Mouse (Mus musculus) spleen, embryonic (tissue): ENCODE results near the gene Il4i1.

ENCODE experiments used
- CTCF ChIA-PET: fragments of 350-600 bp; sonication (Branson Sonifier 250); formaldehyde crosslinking; loops from one replicate; lab custom pipeline; 2022; lab: Charles Lee

Gene Il4i1

GRCm38 (mm10) chr7:44818751-44819235 lies 2.6 kb downstream of the Il4i1 start:
- CTCF ChIA-PET, result interaction anchor here (0.8 kb wide), 1 partner anchor 31 kb away, joined by 3 read pairs; no protein-coding TSS in a partner anchor

GRCm38 (mm10) chr7:44819391-44819790 lies 3.2 kb downstream of the Il4i1 start:
- CTCF ChIA-PET, result interaction anchor here (0.8 kb wide), 1 partner anchor 30 kb away, joined by 3 read pairs; no protein-coding TSS in a partner anchor

GRCm38 (mm10) chr7:44819863-44820262 lies 3.7 kb downstream of the Il4i1 start:
- CTCF ChIA-PET, result no interaction called here

GRCm38 (mm10) chr7:44820525-44820924 lies 4.3 kb downstream of the Il4i1 start:
- CTCF ChIA-PET, result no interaction called here

- CTCF ChIA-PET, result no interaction called here
Observed at GRCm38 (mm10) chr7:44821666-44822448, 5.7 kb downstream of the Il4i1 start.

- CTCF ChIA-PET, result interaction anchor here (0.6 to 1.1 kb wide), 4 partner anchors 15 to 198 kb away, joined by 3 to 11 read pairs (median 4); no protein-coding TSS in a partner anchor
Observed at GRCm38 (mm10) chr7:44823409-44823808, 7.2 kb downstream of the Il4i1 start.

- CTCF ChIA-PET, result interaction anchor here (0.6 to 1.3 kb wide), 3 partner anchors 39 to 100 kb away, joined by 3 to 7 read pairs (median 3); no protein-coding TSS in a partner anchor
Observed at GRCm38 (mm10) chr7:44824872-44825271, 8.7 kb downstream of the Il4i1 start.

- CTCF ChIA-PET, result interaction anchor here (0.6 to 1.4 kb wide), 3 partner anchors 23 to 134 kb away, joined by 3 read pairs; no protein-coding TSS in a partner anchor
Observed at GRCm38 (mm10) chr7:44826771-44827170, 10.6 kb downstream of the Il4i1 start.

- CTCF ChIA-PET, result interaction anchor here (0.8 kb wide), 1 partner anchor 124 kb away, joined by 3 read pairs; no protein-coding TSS in a partner anchor
Observed at GRCm38 (mm10) chr7:44828706-44829105, 12.5 kb downstream of the Il4i1 start.

- CTCF ChIA-PET, result no interaction called here
Observed at GRCm38 (mm10) chr7:44832763-44833162, 16.6 kb downstream of the Il4i1 start.

- CTCF ChIA-PET, result no interaction called here
Observed at GRCm38 (mm10) chr7:44835373-44836015, 19.3 kb downstream of the Il4i1 start.

GRCm38 (mm10) chr7:44836016-44836404 lies 19.8 kb downstream of the Il4i1 start:
- CTCF ChIA-PET, result interaction anchor here (0.7 kb wide), 1 partner anchor 11 kb away, joined by 3 read pairs; no protein-coding TSS in a partner anchor

- CTCF ChIA-PET, result interaction anchor here (0.7 kb wide), 1 partner anchor 11 kb away, joined by 3 read pairs; no protein-coding TSS in a partner anchor
Observed at GRCm38 (mm10) chr7:44836423-44837053, 20.4 kb downstream of the Il4i1 start.

GRCm38 (mm10) chr7:44838073-44838472 lies 21.9 kb downstream of the Il4i1 start:
- CTCF ChIA-PET, result interaction anchor here (0.6 to 1.3 kb wide), 2 partner anchors 14 to 101 kb away, joined by 4 to 8 read pairs; no protein-coding TSS in a partner anchor

GRCm38 (mm10) chr7:44839171-44839490 lies 22.9 kb downstream of the Il4i1 start:
- CTCF ChIA-PET, result interaction anchor here (0.9 kb wide), 1 partner anchor 29 kb away, joined by 3 read pairs; no protein-coding TSS in a partner anchor

- CTCF ChIA-PET, result interaction anchor here (0.9 kb wide), 1 partner anchor 29 kb away, joined by 3 read pairs; no protein-coding TSS in a partner anchor
Observed at GRCm38 (mm10) chr7:44839491-44840191, 23.5 kb downstream of the Il4i1 start.

GRCm38 (mm10) chr7:44840426-44840825 lies 24.2 kb downstream of the Il4i1 start:
- CTCF ChIA-PET, result interaction anchor here (1.0 kb wide), 1 partner anchor 20 kb away, joined by 9 read pairs; no protein-coding TSS in a partner anchor

- CTCF ChIA-PET, result no interaction called here
Observed at GRCm38 (mm10) chr7:44841825-44842463, 25.8 kb downstream of the Il4i1 start.

GRCm38 (mm10) chr7:44845006-44845405 lies 28.8 kb downstream of the Il4i1 start:
- CTCF ChIA-PET, result no interaction called here

- CTCF ChIA-PET, result interaction anchor here (1.1 kb wide), 1 partner anchor 10 kb away, joined by 3 read pairs; no protein-coding TSS in a partner anchor
Observed at GRCm38 (mm10) chr7:44846804-44847203, 30.6 kb downstream of the Il4i1 start.
